Mouse (Mus musculus) hindbrain, embryonic 16.5 days (tissue): ENCODE measurements at regions not wholly inside any gene's neighbourhood (a gene's known extent, or its start where the extent isn't known, plus 50 kb on each side); places are given as distances from the start of the nearest gene placed in this dataset.

Experiments used
- ATAC-seq: fragments of 200-750 bp; cut with Nextera tagmentation; 2 replicates; pipeline ENCODE4 v1.8.0; 2017; ENCODE audit warnings: moderate TSS enrichment, moderate library complexity
- H3K27ac ChIP-seq: fragments of 300-500 bp; sonication (generic); 2 replicates; pipeline ENCODE4 v1.5.1; 2014; ENCODE audit warnings: low read depth, mild to moderate bottlenecking, control low read depth, low read length, moderate library complexity
- H3K27me3 ChIP-seq: fragments of 300-500 bp; sonication (generic); replicated peaks from 2 replicates; pipeline ENCODE4 v1.6.1; 2014; ENCODE audit warnings: low read length; ENCODE audit not compliant: control insufficient read depth, insufficient read depth
- H3K36me3 ChIP-seq: fragments of 300-500 bp; sonication (generic); 2 replicates; pipeline ENCODE4 v1.6.1; 2014; ENCODE audit warnings: mild to moderate bottlenecking, low read length, moderate library complexity, mixed read lengths; ENCODE audit not compliant: control insufficient read depth, insufficient read depth
- H3K4me1 ChIP-seq: fragments of 300-500 bp; sonication (generic); 2 replicates; pipeline ENCODE4 v1.6.1; 2014; ENCODE audit warnings: low read depth, low read length; ENCODE audit not compliant: control insufficient read depth, insufficient read depth
- H3K4me2 ChIP-seq: fragments of 300-500 bp; sonication (generic); 2 replicates; pipeline ENCODE4 v1.6.1; 2014; ENCODE audit warnings: mild to moderate bottlenecking, low read length, control low read depth, moderate library complexity
- H3K4me3 ChIP-seq: fragments of 300-500 bp; sonication (generic); 2 replicates; pipeline ENCODE4 v1.5.1; 2014; ENCODE audit warnings: mild to moderate bottlenecking, low read length, control low read depth, moderate library complexity
- H3K9ac ChIP-seq: fragments of 300-500 bp; sonication (generic); 2 replicates; pipeline ENCODE4 v1.6.1; 2014; ENCODE audit warnings: low read depth, mild to moderate bottlenecking, control low read depth, low read length, moderate library complexity
- H3K9me3 ChIP-seq: fragments of 300-500 bp; sonication (generic); 2 replicates; pipeline ENCODE4 v1.6.1; 2014; ENCODE audit warnings: mild to moderate bottlenecking, low read length, moderate library complexity; ENCODE audit not compliant: control insufficient read depth
- WGBS: fragments of 180-500 bp; shearing (Covaris S2); extraction: QIAGEN DNeasy Blood & Tissue Kit; methylation state at CpG from one replicate; pipeline ENCODE4 v1.1.7; 2014; 5-methylcytosine and 5-hydroxymethylcytosine counted together

- ATAC-seq = no peak
- no peaks in the 10 kb centered on the region for H3K4me1 ChIP-seq
- H3K4me2 ChIP-seq = no peak overlapping the region
- H3K27me3 ChIP-seq = no peaks in the 10 kb centered on the region
- WGBS = 76% methylated on average over 5 of the region's 5 CpGs
- no peaks in the 10 kb centered on the region; the same call in 1 of the 2 replicates for H3K9me3 ChIP-seq
- no peak overlapping the region for H3K9ac ChIP-seq
- H3K36me3 ChIP-seq = no peaks in the 10 kb centered on the region
- no peak overlapping the region for H3K27ac ChIP-seq
- no peak overlapping the region for H3K4me3 ChIP-seq
Measured at GRCm38 (mm10) chr7:82921722-82922121, 54.6 kb downstream of the Mex3b start.

GRCm38 (mm10) chr7:82923220-82924071 is 56.3 kb downstream of the Mex3b start:
- H3K9me3 ChIP-seq = no peaks in the 10 kb centered on the region; the same call in 1 of the 2 replicates
- H3K4me1 ChIP-seq = no peaks in the 10 kb centered on the region
- no peak for ATAC-seq

GRCm38 (mm10) chr7:82924092-82924491 is 57.0 kb downstream of the Mex3b start:
- Histone ChIP-seq H3K27me3 (no peaks in the 10 kb centered on the region), H3K4me2 (no peak overlapping the region), H3K27ac (no peak overlapping the region), H3K9ac (no peak overlapping the region), H3K4me1 (no peaks in the 10 kb centered on the region), H3K36me3 (no peaks in the 10 kb centered on the region), H3K4me3 (no peak overlapping the region), H3K9me3 (no peaks in the 10 kb centered on the region)
- WGBS = 86% methylated on average over 3 of the region's 3 CpGs
- ATAC-seq = no peak

More at GRCm38 (mm10) chr7:82923220-82924071, 56.3 kb downstream of the Mex3b start:
- H3K27me3 ChIP-seq = no peaks in the 10 kb centered on the region
- H3K36me3 ChIP-seq = no peaks in the 10 kb centered on the region
- H3K4me2 ChIP-seq = no peak overlapping the region
- H3K27ac ChIP-seq = no peak overlapping the region
- 77% methylated on average over 11 of the region's 11 CpGs for WGBS
- H3K4me3 ChIP-seq = no peak overlapping the region
- no peak overlapping the region for H3K9ac ChIP-seq

GRCm38 (mm10) chr7:82938311-82938710 is 71.2 kb downstream of the Mex3b start:
- H3K4me1 ChIP-seq = no peaks in the 10 kb centered on the region
- 0 out of 2 replicates have a peak, but pooled peaks have one; percentile 60 for ATAC-seq
- H3K9me3 ChIP-seq = no peaks in the 10 kb centered on the region
- H3K27me3 ChIP-seq = no peaks in the 10 kb centered on the region
- 14% methylated on average over 3 of the region's 3 CpGs for WGBS
- no peak overlapping the region for H3K9ac ChIP-seq
- no peaks in the 10 kb centered on the region for H3K36me3 ChIP-seq
- H3K27ac ChIP-seq = no peak overlapping the region
- H3K4me3 ChIP-seq = no peak overlapping the region
- no peak overlapping the region for H3K4me2 ChIP-seq

- Histone ChIP-seq H3K4me3 (no peak overlapping the region), H3K9me3 (no peaks in the 10 kb centered on the region), H3K36me3 (no peaks in the 10 kb centered on the region), H3K4me2 (no peak overlapping the region), H3K4me1 (no peaks in the 10 kb centered on the region), H3K27me3 (no peaks in the 10 kb centered on the region), H3K27ac (no peak overlapping the region), H3K9ac (no peak overlapping the region)
- ATAC-seq = no peak
- WGBS = 74% methylated on average over 11 of the region's 11 CpGs
Measured at GRCm38 (mm10) chr7:82939536-82939935, 72.4 kb downstream of the Mex3b start.

GRCm38 (mm10) chr7:82943376-82943775 is 76.2 kb downstream of the Mex3b start:
- Histone ChIP-seq H3K4me2 (no peak overlapping the region), H3K9ac (no peak overlapping the region), H3K27me3 (no peaks in the 10 kb centered on the region), H3K4me3 (no peak overlapping the region), H3K36me3 (no peaks in the 10 kb centered on the region), H3K27ac (no peak overlapping the region), H3K4me1 (no peaks in the 10 kb centered on the region), H3K9me3 (no peaks in the 10 kb centered on the region)
- WGBS = 75% methylated on average over 9 of the region's 9 CpGs
- ATAC-seq = no peak

GRCm38 (mm10) chr7:82943797-82944196 is 76.7 kb downstream of the Mex3b start:
- no peak overlapping the region for H3K4me3 ChIP-seq
- H3K27ac ChIP-seq = no peak overlapping the region
- ATAC-seq = no peak
- no peaks in the 10 kb centered on the region for H3K4me1 ChIP-seq
- no peaks in the 10 kb centered on the region for H3K9me3 ChIP-seq
- H3K36me3 ChIP-seq = no peaks in the 10 kb centered on the region
- no peaks in the 10 kb centered on the region for H3K27me3 ChIP-seq
- no peak overlapping the region for H3K4me2 ChIP-seq
- no peak overlapping the region for H3K9ac ChIP-seq
- 89% methylated on average over 1 of the region's 1 CpGs for WGBS

GRCm38 (mm10) chr7:82949372-82949771 is 82.2 kb downstream of the Mex3b start:
- no peaks in the 10 kb centered on the region for H3K4me1 ChIP-seq
- H3K36me3 ChIP-seq = no peaks in the 10 kb centered on the region
- H3K27me3 ChIP-seq = no peaks in the 10 kb centered on the region
- H3K27ac ChIP-seq = no peak overlapping the region
- no peak overlapping the region for H3K9ac ChIP-seq
- H3K9me3 ChIP-seq = no peaks in the 10 kb centered on the region
- no peak; the same call in 1 of the 2 replicates for ATAC-seq
- 74% methylated on average over 6 of the region's 6 CpGs for WGBS
- H3K4me2 ChIP-seq = no peak overlapping the region
- no peak overlapping the region for H3K4me3 ChIP-seq

- WGBS = 66% methylated on average over 19 of the region's 20 CpGs
- Histone ChIP-seq H3K4me2 (no peak overlapping the region), H3K9me3 (no peaks in the 10 kb centered on the region), H3K27ac (no peak overlapping the region), H3K4me3 (no peak overlapping the region), H3K4me1 (no peaks in the 10 kb centered on the region), H3K27me3 (no peaks in the 10 kb centered on the region), H3K9ac (no peak overlapping the region), H3K36me3 (no peaks in the 10 kb centered on the region)
- ATAC-seq = no peak
Measured at GRCm38 (mm10) chr7:82957208-82957977, 90.3 kb downstream of the Mex3b start.
